Mouse (Mus musculus) MEL (cell line): ENCODE data around the gene Pomp. TPM values are rescaled to one million over a fixed set of nuclear protein-coding genes. Genes with fewer than 3 reads are reported as not detected.

Experiments
- DNase-seq: peaks from one replicate; pipeline ENCODE4 v3.0.0; 2011; ENCODE audit warnings: low read depth, low spot score
- H3K27ac ChIP-seq: 2 replicates; pipeline ENCODE4 v1.5.1; 2012; ENCODE audit warnings: low read depth, mild to moderate bottlenecking, control low read depth, low read length, moderate library complexity; ENCODE audit not compliant: control insufficient read depth
- H3K27me3 ChIP-seq, 2 experiments: fragments of 150-350 bp in 1 of 2; sonication (generic) in 1 of 2; 2 replicates each; pipeline ENCODE4 v1.6.1; 2012; ENCODE audit warnings: low read length in 2 of 2, mild to moderate bottlenecking in 2 of 2, improper control_type of control experiment in 1 of 2, moderate library complexity in 1 of 2; ENCODE audit not compliant: insufficient read depth in 2 of 2, control insufficient read depth in 1 of 2
- H3K36me3 ChIP-seq, 2 experiments: 2 replicates each; pipeline ENCODE4 v1.6.1; 2012 to 2014; ENCODE audit warnings: low read length in 2 of 2, improper control_type of control experiment in 1 of 2, inconsistent platforms in 1 of 2, mild to moderate bottlenecking in 1 of 2; ENCODE audit not compliant: insufficient read depth in 2 of 2, control insufficient read depth in 1 of 2
- H3K4me1 ChIP-seq, 2 experiments: fragments of 150-350 bp in 1 of 2; sonication (generic) in 1 of 2; 2 replicates each; pipeline ENCODE4 v1.6.1; 2012; ENCODE audit warnings: low read length in 2 of 2, improper control_type of control experiment in 1 of 2, mild to moderate bottlenecking in 1 of 2; ENCODE audit not compliant: insufficient read depth in 2 of 2, control insufficient read depth in 1 of 2
- H3K4me3 ChIP-seq, 2 experiments: fragments of 150-350 bp in 1 of 2; sonication (generic) in 1 of 2; 2 replicates each; pipeline ENCODE4 v1.5.1; 2012; ENCODE audit warnings: low read depth in 2 of 2, low read length in 2 of 2, mild to moderate bottlenecking in 2 of 2, moderate library complexity in 2 of 2, control low read depth in 1 of 2, improper control_type of control experiment in 1 of 2; ENCODE audit not compliant: control insufficient read depth in 1 of 2, insufficient read depth in 1 of 2
- H3K79me2 ChIP-seq: 2 replicates; pipeline ENCODE4 v1.6.1; 2012; ENCODE audit warnings: mild to moderate bottlenecking, low read length, moderate library complexity; ENCODE audit not compliant: control insufficient read depth, poor library complexity, insufficient read depth
- H3K9ac ChIP-seq: 2 replicates; pipeline ENCODE4 v1.6.1; 2012; ENCODE audit warnings: low read depth, mild to moderate bottlenecking, control low read depth, low read length, moderate library complexity; ENCODE audit not compliant: control insufficient read depth, poor library complexity, severe bottlenecking
- H3K9me3 ChIP-seq: fragments of 150-350 bp; sonication (generic); replicated peaks from 2 replicates; pipeline ENCODE4 v1.6.1; 2012; ENCODE audit warnings: mild to moderate bottlenecking, low read length, improper control_type of control experiment, moderate library complexity; ENCODE audit not compliant: insufficient read depth
- CTCF ChIP-seq, 3 experiments: IDR thresholded peaks in 2 of 3; conservative IDR thresholded peaks in 1 of 3; 2 replicates each; pipeline ENCODE4 v1.5.1; 2011 to 2012; ENCODE audit warnings: low read length in 3 of 3, low read depth in 2 of 3, mild to moderate bottlenecking in 2 of 3, improper control_type of control experiment in 1 of 3, inconsistent platforms in 1 of 3, mixed read lengths in 1 of 3, moderate library complexity in 1 of 3; ENCODE audit not compliant: control insufficient read depth in 1 of 3, insufficient read depth in 1 of 3, poor library complexity in 1 of 3, severe bottlenecking in 1 of 3
- ELF1 ChIP-seq: IDR thresholded peaks from 2 replicates; pipeline ENCODE4 v1.6.1; 2014; ENCODE audit warnings: low read depth, mild to moderate bottlenecking, inconsistent platforms, low read length, improper control_type of control experiment, moderate library complexity
- GABPA ChIP-seq: IDR thresholded peaks from 2 replicates; pipeline ENCODE4 v1.6.1; 2012; ENCODE audit warnings: low read depth, mild to moderate bottlenecking, inconsistent platforms, low read length, improper control_type of control experiment, moderate library complexity
- GATA1 ChIP-seq: IDR thresholded peaks from 2 replicates; pipeline ENCODE4 v1.6.1; 2011; ENCODE audit warnings: low read depth, low read length, improper control_type of control experiment
- HCFC1 ChIP-seq: IDR thresholded peaks from 2 replicates; pipeline ENCODE4 v1.6.1; 2012; ENCODE audit warnings: low read depth, mild to moderate bottlenecking, inconsistent platforms, low read length, improper control_type of control experiment, moderate library complexity
- KAT2A ChIP-seq: conservative IDR thresholded peaks from 2 replicates; pipeline ENCODE4 v1.6.1; 2012; ENCODE audit warnings: low read depth, low read length, improper control_type of control experiment, inconsistent platforms
- MAX ChIP-seq: IDR thresholded peaks from 2 replicates; pipeline ENCODE4 v1.6.1; 2011; ENCODE audit warnings: low read length, improper control_type of control experiment
- MEF2A ChIP-seq: IDR thresholded peaks from 2 replicates; pipeline ENCODE4 v1.6.1; 2014; ENCODE audit warnings: low read depth, mild to moderate bottlenecking, inconsistent platforms, low read length, improper control_type of control experiment; ENCODE audit not compliant: poor library complexity, insufficient replicate concordance, severe bottlenecking; ENCODE audit errors: extremely low read depth
- RAD21 ChIP-seq: IDR thresholded peaks from 2 replicates; pipeline ENCODE4 v1.6.1; 2011; ENCODE audit warnings: mild to moderate bottlenecking, low read depth, low read length, improper control_type of control experiment
- SMC3 ChIP-seq: IDR thresholded peaks from 2 replicates; pipeline ENCODE4 v1.6.1; 2011; ENCODE audit warnings: low read depth, low read length, improper control_type of control experiment
- TAL1 ChIP-seq: IDR thresholded peaks from 2 replicates; pipeline ENCODE4 v1.6.1; 2012; ENCODE audit warnings: mild to moderate bottlenecking, inconsistent platforms, low read length, moderate library complexity, mixed read lengths
- UBTF ChIP-seq: IDR thresholded peaks from 2 replicates; pipeline ENCODE4 v1.6.1; 2012; ENCODE audit warnings: low read depth, mild to moderate bottlenecking, inconsistent platforms, low read length, improper control_type of control experiment, moderate library complexity, borderline replicate concordance; ENCODE audit not compliant: insufficient read depth
- ZC3H11A ChIP-seq: IDR thresholded peaks from 2 replicates; pipeline ENCODE4 v1.6.1; 2012; ENCODE audit warnings: low read depth, mild to moderate bottlenecking, inconsistent platforms, low read length, improper control_type of control experiment
- ZNF384 ChIP-seq: IDR thresholded peaks from 2 replicates; pipeline ENCODE4 v1.6.1; 2012; ENCODE audit warnings: low read depth, mild to moderate bottlenecking, inconsistent platforms, low read length, improper control_type of control experiment
- polyA plus RNA-seq, 2 experiments: library from polyadenylated mRNA; stranded (reverse) in 1 of 2; unstranded in 1 of 2; fragments of >175 nt in 1 of 2; fragments of >200 nt in 1 of 2; gene quantifications; 2 replicates each; pipeline versions ENCODE4 v1.2.1 to v1.2.4; 2012; ENCODE audit warnings: low replicate concordance in 2 of 2, low read depth in 1 of 2; ENCODE audit not compliant: insufficient read length in 2 of 2, insufficient read depth in 1 of 2, missing spikeins in 1 of 2
- total RNA-seq: library from RNA; depleted of rRNA; stranded (reverse); fragments of 300-350 nt; gene quantifications from 2 replicates; pipeline ENCODE4 v1.2.3, GENCODE M21; 2012

Pomp gene
- total and polyA plus RNA-seq, 3 experiments = 348 to 500 TPM; not detected in 1

DNA sequence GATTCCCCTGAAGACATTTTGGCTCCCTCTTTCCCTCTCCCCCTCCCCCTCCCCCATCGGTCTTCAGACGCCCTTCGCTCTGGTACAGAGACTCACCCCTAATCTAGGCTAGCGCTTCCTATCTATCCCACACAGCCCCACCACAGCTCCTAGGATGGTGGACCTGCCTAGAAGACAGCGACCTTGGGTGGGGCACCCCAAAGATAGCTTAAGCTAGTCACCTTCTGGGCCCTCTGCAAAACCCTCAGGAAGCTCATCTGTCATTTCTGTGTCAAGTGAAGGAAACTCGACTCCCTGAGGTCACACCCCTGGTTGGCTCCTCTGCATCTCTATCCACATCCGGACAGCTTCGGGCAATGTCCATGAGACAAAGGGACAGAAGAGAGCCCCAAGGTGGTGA is 44.7 kb upstream of the Pomp start:
- Histone ChIP-seq H3K9me3 (0 out of 2 replicates have a peak, but pooled peaks cover 2% of the 10 kb centered on the region), H3K36me3 (no peaks in the 10 kb centered on the region), H3K4me1 (no peaks in the 10 kb centered on the region), H3K27ac (no peak overlapping the region), H3K79me2 (no peaks in the 10 kb centered on the region), H3K4me3 (no peak overlapping the region), H3K27me3 (no peaks in the 10 kb centered on the region), H3K9ac (no peak overlapping the region)
- TF ChIP-seq RAD21 (no peak), TAL1 (peak; percentile 5; the same call in 1 of the 2 replicates)
- peak; percentile 18 for DNase-seq

DNA sequence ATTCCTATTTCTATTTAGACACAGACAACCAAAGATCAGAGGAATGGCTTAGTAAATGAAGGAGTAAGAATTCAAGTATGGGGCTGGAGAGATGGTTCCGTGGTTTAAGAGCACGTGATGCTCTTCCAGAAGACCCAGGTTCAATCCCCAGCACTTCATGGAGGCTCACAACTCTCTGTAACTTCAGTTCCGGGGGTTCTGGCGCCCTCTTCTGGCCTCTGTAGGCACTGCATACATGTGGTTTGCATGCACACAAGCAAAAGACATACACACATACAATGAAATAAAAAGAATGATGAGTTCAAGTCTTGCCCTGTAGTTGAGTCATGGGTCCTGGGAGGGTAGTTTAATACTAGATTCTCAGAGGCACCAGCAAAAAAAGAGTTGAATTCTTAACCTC is 43.8 kb upstream of the Pomp start:
- Histone ChIP-seq H3K9ac (no peak overlapping the region), H3K36me3 (no peaks in the 10 kb centered on the region), H3K27ac (no peak overlapping the region)
- DNase-seq = peak; percentile 36
- no peak for TF ChIP-seq ELF1
- peak; percentile 20; the same call in 1 of the 2 replicates for TF ChIP-seq ZC3H11A
- no peak for TF ChIP-seq ZNF384
- TF ChIP-seq UBTF = no peak
- TF ChIP-seq KAT2A = no peak
- TF ChIP-seq HCFC1 = no peak
- peak; percentile 34 for TF ChIP-seq RAD21
- TF ChIP-seq MEF2A = no peak
- no peak for TF ChIP-seq MAX
- peak; percentile 53 to 58 (median 57) for TF ChIP-seq CTCF (IDR thresholded peaks at IDR 0.05 in 2 of 3, conservative IDR thresholded peaks at IDR 0.05 in 1 of 3; ENCODE audit: control insufficient read depth in 1 of 3, insufficient read depth in 1 of 3, low read depth in 2 of 3, low read length in 3 of 3, poor library complexity in 1 of 3, severe bottlenecking in 1 of 3)
- peak; percentile 47 for TF ChIP-seq SMC3
- TF ChIP-seq GABPA = no peak
- no peak for TF ChIP-seq GATA1
- TF ChIP-seq, all 39 proteins: peak for 4
- Histone ChIP-seq H3K27me3 (no peaks in the 10 kb centered on the region), H3K9me3 (0 out of 2 replicates have a peak, but pooled peaks cover 2% of the 10 kb centered on the region), H3K4me1 (no peaks in the 10 kb centered on the region), H3K79me2 (no peaks in the 10 kb centered on the region), H3K4me3 (no peak overlapping the region)
